Mouse (Mus musculus): ENCODE measurements around the gene Elmo1. TPM values are rescaled to one million over a fixed set of nuclear protein-coding genes. Genes with fewer than 3 reads are reported as not detected.
A peak's percentile ranks its signal among the peaks of the same experiment; 100 is the strongest.

Elmo1 gene
- total RNA-seq, 2 experiments from 2014 or later = 23.6 to 27.7 TPM

DNA sequence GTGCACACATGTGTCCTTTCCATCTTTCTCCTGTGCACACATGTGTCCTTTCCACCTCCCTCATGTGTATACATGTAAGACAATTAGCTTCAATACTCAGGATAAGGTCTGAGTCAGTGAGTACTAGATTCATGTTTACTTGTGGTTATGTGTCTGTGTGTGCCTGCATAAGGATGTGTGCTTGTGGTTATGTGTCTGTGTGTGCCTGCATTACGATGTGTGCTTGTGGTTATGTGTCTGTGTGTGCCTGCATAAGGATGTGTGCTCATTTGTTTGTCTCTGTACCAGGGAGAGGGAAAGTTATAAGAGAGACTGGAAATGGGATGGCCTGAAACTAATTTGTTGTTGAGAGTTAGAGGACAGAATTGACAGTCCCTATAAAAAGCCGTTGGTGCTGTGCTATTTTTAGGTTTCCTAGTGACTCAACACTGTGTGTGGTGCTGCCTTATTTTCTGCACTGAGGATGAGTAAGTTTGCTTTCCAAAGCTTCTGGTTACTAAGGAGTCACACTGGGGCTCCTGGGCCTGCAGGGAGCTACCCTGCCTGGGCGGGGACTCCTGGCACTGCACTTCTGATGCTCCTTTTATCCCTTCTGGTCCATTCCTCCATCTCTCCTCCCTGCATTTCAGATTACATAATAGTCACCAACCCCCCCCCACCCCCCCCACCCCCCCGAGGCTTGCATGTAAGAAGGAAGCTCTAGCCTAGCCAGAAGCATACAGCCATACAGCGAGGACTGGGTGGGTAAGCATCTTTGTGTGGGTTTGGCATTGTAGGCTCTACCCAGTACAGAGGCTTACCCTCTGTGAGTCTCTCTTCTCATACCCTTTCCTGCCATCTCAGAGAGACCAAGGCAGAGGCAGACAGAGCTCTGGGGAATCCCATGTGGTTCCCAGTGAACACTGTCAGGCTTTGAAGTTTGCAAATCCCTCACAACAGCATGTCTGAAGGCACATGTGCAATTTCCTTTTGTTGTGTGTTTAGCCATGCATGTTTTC, 216.1 kb downstream of the Elmo1 start:
- DNase-seq (ENCODE audit: low spot score in 2 of 2) = no peak

DNA sequence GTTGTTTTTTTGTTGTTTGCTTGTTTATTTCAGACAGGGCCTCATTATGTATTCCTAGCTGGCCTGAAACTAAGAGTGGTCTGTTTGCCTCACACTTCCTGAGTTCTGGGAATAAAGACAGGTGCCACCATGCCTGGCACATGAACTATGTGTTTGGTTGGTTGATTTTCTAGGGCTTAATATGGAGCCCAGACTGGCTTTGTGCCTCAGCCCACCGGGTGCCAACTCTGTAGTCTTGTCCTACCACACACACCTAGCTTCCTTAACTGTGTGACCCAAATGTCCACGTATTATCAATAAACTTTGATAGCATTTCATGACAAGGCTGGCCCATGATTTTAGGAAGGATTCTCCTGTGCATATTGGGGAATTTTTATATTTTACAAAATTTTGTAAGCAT, 217.0 kb downstream of the Elmo1 start:
- no peak for DNase-seq (ENCODE audit: low spot score in 2 of 2)

DNA sequence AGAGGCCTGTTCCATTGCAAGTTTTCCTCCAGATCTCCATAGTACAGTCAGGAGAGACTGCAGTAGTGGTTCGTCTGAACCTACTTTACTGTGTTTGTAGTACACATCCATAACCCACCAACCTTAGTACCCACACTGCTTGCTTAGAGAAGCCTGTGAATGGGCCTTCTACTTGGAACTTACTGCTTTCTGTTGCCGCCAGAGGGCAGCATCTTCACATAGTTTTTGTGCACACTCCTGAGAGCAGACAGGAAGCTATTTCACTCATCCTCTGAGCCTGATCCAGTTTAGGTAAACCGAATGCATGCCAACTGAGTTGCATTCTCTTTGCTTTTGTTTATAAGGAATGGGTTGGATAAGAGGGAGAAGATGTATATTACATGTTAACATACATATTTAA, 221.2 kb downstream of the Elmo1 start:
- peak; percentile 45 to 66 for DNase-seq (ENCODE audit: low spot score in 2 of 2)

GRCm38 (mm10) chr13:20313345-20313744, 222.9 kb downstream of the Elmo1 start:
- no peak for DNase-seq (ENCODE audit: low spot score in 2 of 2)

GRCm38 (mm10) chr13:20316139-20316538, 225.7 kb downstream of the Elmo1 start:
- no peak for DNase-seq (ENCODE audit: low spot score in 2 of 2)

DNA sequence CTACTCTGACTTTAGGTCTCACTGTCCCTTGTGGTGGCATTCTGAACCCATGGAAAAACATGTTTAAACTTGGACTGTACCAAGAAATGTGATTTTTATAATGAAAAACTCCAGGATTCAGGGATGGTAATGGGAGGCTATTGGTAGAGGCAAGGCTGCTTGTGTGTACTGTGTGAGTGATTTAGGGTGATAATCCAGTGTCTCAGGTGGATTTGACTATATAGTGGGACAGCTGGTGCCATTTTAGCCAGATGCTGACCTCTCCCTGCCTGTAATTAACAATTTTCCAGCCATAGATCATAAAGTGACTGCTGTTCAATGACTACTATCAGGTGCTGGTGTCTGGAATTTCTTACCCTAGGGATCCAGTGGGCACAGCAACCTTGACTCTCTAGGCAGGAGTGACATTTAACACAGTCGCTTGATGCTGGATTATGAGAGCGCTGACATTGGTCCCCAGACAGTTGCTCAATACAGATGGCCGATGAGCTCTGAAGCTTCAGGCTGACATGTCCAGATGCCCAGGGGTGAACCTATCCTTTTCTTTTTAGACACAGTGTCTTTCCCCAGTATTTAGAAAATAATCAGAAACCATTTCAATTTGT, 228.3 kb downstream of the Elmo1 start:
- no peak for DNase-seq (ENCODE audit: low spot score in 2 of 2)

GRCm38 (mm10) chr13:20320232-20320631, 229.8 kb downstream of the Elmo1 start:
- no peak for DNase-seq (ENCODE audit: low spot score in 2 of 2)

GRCm38 (mm10) chr13:20323478-20323877, 233.1 kb downstream of the Elmo1 start:
- no peak for DNase-seq (ENCODE audit: low spot score in 2 of 2)

GRCm38 (mm10) chr13:20327064-20327463, 236.7 kb downstream of the Elmo1 start:
- no peak for DNase-seq (ENCODE audit: low spot score in 2 of 2)

GRCm38 (mm10) chr13:20327975-20328374, 237.6 kb downstream of the Elmo1 start:
- DNase-seq (ENCODE audit: low spot score in 2 of 2) = no peak

GRCm38 (mm10) chr13:20328672-20329071, 238.3 kb downstream of the Elmo1 start:
- DNase-seq (ENCODE audit: low spot score in 2 of 2) = no peak

GRCm38 (mm10) chr13:20330954-20331353, 240.6 kb downstream of the Elmo1 start:
- no peak for DNase-seq (ENCODE audit: low spot score in 2 of 2)

- DNase-seq (ENCODE audit: low spot score in 2 of 2) = no peak
Measured at GRCm38 (mm10) chr13:20335051-20335888, 244.9 kb downstream of the Elmo1 start.

- DNase-seq (ENCODE audit: low spot score in 2 of 2) = no peak
Measured at GRCm38 (mm10) chr13:20335889-20336497, 245.6 kb downstream of the Elmo1 start.

GRCm38 (mm10) chr13:20342881-20343280, 252.5 kb downstream of the Elmo1 start:
- DNase-seq (ENCODE audit: low spot score in 2 of 2) = no peak

GRCm38 (mm10) chr13:20349754-20350153, 259.4 kb downstream of the Elmo1 start:
- no peak for DNase-seq (ENCODE audit: low spot score in 2 of 2)

GRCm38 (mm10) chr13:20352631-20353030, 262.2 kb downstream of the Elmo1 start:
- DNase-seq (ENCODE audit: low spot score in 2 of 2) = no peak

GRCm38 (mm10) chr13:20353862-20354603, 263.6 kb downstream of the Elmo1 start:
- no peak for DNase-seq (ENCODE audit: low spot score in 2 of 2)

GRCm38 (mm10) chr13:20354604-20354999, 264.2 kb downstream of the Elmo1 start:
- DNase-seq (ENCODE audit: low spot score in 2 of 2) = peak in 1 of 2 experiments; percentile 14

DNA sequence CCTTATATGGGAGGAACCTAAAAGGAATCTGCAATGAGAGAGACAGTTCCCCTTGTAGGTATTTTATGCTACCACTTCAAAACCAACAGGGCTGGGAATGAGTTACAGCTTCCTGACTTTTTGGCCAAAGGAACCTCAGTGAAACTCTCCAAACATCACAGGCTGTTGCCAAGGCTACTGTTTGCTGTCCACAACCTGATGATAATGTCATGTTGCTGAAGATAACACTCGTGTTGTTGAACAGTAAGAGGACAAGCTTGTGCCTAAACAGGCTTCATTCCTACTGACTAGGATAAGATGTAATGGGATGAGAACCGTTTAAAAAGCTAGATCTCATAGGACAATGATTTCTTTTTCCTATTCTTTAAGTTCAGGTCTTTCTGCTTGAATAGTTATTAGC, 272.1 kb downstream of the Elmo1 start:
- DNase-seq (ENCODE audit: low spot score in 2 of 2) = no peak

Data from gastrocnemius, postnatal 4 days (tissue).